Mouse (Mus musculus): ENCODE measurements around the gene Aars2.

Gene Aars2

GRCm38 (mm10) chr17:45542705-45543104, 36.1 kb downstream of the Aars2 start:
- no peak for DNase-seq (ENCODE audit: low spot score)

GRCm38 (mm10) chr17:45543115-45543514, 36.5 kb downstream of the Aars2 start:
- DNase-seq (ENCODE audit: low spot score) = no peak

GRCm38 (mm10) chr17:45544001-45544872, 37.6 kb downstream of the Aars2 start:
- no peak for DNase-seq (ENCODE audit: low spot score)

DNA sequence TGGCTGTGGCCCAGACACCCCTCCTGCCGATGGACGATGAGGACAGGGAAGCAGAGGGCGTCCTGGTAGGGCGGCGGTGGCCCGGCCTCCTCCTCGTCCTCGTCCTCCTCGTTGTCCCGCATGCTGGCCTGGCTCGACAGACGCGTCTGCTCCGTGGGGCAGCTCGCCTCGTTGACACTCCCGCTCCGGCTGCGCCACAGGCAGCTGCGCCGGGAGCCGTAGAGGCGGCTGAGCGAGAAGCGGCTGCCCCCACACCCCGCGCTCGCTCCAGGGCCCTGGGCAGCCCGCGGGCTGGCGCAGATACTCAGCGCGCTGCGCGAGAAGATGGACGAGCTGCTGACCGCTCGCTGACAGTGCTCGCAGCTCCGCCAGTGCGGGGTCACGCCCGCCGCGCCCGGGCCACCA, 38.2 kb downstream of the Aars2 start:
- DNase-seq (ENCODE audit: low spot score) = no peak

DNA sequence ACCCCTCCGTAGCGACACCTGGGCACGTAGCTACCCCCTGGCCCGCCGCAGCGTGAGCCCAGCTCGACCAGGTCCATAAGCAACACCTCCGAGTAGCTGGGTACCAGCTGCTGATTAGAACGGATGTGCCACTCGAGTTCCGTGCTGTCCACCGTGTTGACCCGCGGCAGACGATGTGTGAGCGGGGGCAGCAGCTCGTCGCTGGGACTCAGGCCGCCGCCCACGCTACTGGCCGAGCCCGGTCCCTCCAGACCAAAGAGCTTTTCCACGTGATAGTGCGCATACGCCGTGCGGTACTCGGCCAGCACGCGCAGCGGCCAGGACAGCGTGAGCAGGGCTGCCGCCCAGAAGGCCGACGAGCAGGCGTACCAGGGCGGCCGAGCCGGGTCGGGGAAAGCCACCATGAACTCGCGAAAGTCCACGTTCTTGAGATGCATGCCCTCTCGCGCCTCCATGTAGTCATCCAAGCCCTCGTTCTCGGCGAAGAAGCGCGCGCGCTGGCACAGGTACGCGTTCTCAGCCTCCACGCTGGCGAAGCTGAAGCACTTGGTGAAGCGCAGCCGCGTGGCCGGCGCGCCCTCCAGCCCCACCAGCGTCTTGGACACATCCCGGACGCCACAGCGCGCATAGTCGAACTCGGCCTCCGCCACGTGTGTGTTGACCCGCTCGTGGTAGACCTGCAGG, 38.8 kb downstream of the Aars2 start:
- no peak for DNase-seq (ENCODE audit: low spot score)

- no peak for DNase-seq (ENCODE audit: low spot score)
Measured at GRCm38 (mm10) chr17:45546941-45547340, 40.3 kb downstream of the Aars2 start.

GRCm38 (mm10) chr17:45547461-45548190, 41.0 kb downstream of the Aars2 start:
- DNase-seq (ENCODE audit: low spot score) = no peak

DNA sequence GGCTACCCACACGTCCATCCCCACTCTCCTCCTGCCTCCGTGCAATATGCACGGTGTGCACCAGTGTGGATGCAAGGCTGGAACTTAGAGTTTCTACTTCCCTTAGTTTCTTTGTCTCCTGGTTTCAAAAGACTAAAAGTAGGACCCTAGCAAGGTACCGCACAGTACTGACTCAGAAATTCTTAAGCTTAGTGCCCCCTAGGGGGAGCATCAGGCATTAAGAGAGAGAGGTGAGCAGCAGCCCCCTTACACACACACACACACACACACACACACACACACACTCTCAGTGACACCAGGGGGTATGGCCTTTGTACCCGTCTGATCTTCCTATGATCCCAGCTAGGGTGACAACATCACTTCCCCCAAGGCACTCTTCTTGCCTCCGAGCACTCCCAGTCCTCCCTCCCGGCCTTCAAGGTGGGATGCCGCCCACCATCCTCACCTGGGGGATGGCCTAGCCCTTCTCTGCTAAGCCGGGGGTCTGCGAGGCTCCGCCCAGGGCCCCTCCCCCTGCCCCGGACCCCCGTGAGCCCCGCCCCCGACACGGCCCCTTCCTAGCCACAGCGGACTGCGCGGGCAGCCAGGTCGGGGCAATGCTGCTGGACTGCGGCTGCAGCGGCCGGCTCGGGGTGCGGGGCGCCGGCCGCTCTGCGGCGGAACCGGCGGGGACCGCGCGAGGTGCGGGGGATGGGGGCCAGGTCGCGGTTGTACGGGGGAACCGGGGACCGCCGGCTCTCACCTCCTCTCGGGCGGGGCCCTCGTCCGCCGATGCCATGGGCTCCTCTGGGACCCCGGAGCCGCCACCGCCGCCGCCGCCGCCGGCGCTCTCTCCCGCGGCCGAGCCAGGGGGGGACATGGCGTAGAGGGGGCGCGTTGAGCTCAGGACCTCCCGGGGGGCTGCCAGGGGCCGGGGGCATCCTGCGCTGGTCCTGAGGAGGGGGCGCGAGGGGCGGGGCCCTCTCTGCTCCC, 42.2 kb downstream of the Aars2 start:
- no peak for DNase-seq (ENCODE audit: low spot score)

GRCm38 (mm10) chr17:45549617-45550181, 43.1 kb downstream of the Aars2 start, which contains the start of gene Tmem151b:
Tmem151b (minus strand) TSS chr17:45549677.
- no peak for DNase-seq (ENCODE audit: low spot score)

DNA sequence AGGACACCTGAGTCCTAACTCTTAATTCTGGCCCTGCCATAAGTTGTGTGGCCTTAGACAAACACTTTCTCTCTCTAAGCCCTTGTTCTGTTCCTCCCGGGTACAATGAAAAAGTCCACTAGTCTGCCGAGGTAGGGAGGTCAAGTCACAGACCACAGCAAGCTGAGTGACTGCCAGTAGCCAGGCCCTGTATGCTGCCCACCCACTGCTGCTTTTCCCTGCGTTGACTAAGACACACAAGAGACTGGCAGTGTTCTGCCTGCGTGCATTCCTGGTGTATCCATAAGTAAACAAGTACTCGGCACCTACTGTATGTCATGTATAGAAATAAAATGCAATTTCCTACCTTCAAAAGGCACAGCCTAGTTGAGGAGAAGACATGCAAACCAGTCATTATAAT, 43.6 kb downstream of the Aars2 start:
- DNase-seq (ENCODE audit: low spot score) = no peak

- no peak for DNase-seq (ENCODE audit: low spot score)
Measured at GRCm38 (mm10) chr17:45551249-45551796, 44.7 kb downstream of the Aars2 start.

- DNase-seq (ENCODE audit: low spot score) = peak; percentile 79
Measured at GRCm38 (mm10) chr17:45551816-45552451, 45.3 kb downstream of the Aars2 start.

- no peak for DNase-seq (ENCODE audit: low spot score)
Measured at GRCm38 (mm10) chr17:45553065-45553464, 46.4 kb downstream of the Aars2 start.

GRCm38 (mm10) chr17:45554420-45554819, 47.8 kb downstream of the Aars2 start:
- DNase-seq (ENCODE audit: low spot score) = no peak

GRCm38 (mm10) chr17:45555452-45556106, 48.9 kb downstream of the Aars2 start, which contains the start of gene Nfkbie:
Nfkbie (plus strand) TSS chr17:45555703.
- DNase-seq (ENCODE audit: low spot score) = peak; percentile 96

GRCm38 (mm10) chr17:45556107-45556489, 49.5 kb downstream of the Aars2 start:
- DNase-seq (ENCODE audit: low spot score) = no peak

- no peak for DNase-seq (ENCODE audit: low spot score)
Measured at GRCm38 (mm10) chr17:45556514-45557245, 50.0 kb downstream of the Aars2 start.

GRCm38 (mm10) chr17:45557246-45557824, 50.7 kb downstream of the Aars2 start:
- DNase-seq (ENCODE audit: low spot score) = no peak
